Mouse (Mus musculus) monocyte, adult 5-6 weeks (primary cell): ENCODE measurements around the gene Plekhd1. TPM values are rescaled to one million over a fixed set of nuclear protein-coding genes. Genes with fewer than 3 reads are reported as not detected.

Experiments used
- ATAC-seq: fragments of 153-309, 156-312 bp; replicated peaks from 2 replicates; pipeline ENCODE4 v1.8.0; 2017; ENCODE audit warnings: mild to moderate bottlenecking; ENCODE audit not compliant: low TSS enrichment, insufficient number of reproducible peaks, severe bottlenecking, poor library complexity, low FRiP score
- total RNA-seq: library from RNA; stranded (forward); fragments of 200-1000, 200-491, 200-594 nt; gene quantifications from 3 replicates; pipeline ENCODE4 v1.2.3, GENCODE M21; 2017

Gene Plekhd1
- not detected in 3 replicates for total RNA-seq

DNA sequence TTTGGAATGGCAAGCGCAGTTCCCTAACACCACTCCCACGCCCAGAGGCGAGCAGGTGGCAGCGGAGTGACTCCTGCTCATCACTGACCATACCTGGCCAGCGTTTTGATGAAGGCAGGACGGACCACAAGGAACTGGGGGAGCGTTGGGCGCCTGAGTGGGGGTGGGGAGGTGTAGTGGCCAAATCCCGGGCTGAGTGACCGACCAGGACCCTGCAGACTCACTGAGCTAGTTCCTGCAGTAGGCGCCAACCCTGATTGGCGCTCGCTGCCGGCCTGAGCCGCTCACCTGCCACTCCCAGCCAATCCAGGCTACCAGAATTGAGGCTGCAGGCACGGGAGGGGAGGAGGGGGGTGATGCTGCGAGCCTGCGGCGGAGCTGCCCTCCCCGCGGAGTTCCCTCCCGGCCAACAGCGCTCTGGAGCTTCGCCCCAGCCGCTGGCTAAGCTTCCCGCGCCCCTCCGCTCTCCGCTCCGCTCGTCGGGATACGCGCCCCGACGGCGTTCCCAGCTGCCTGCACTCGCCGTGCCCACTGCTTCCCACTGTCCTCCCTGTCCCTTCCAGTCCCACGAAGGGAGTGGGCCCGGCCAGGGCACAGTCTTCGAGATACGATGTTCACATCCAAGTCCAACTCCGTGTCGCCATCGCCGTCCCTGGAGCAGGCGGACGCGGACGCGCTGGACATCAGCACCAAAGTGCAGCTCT, at the start of gene Plekhd1:
Plekhd1 (plus strand) TSS at position 323 of the 704 bp plus-strand sequence.
- ATAC-seq: no peak

DNA sequence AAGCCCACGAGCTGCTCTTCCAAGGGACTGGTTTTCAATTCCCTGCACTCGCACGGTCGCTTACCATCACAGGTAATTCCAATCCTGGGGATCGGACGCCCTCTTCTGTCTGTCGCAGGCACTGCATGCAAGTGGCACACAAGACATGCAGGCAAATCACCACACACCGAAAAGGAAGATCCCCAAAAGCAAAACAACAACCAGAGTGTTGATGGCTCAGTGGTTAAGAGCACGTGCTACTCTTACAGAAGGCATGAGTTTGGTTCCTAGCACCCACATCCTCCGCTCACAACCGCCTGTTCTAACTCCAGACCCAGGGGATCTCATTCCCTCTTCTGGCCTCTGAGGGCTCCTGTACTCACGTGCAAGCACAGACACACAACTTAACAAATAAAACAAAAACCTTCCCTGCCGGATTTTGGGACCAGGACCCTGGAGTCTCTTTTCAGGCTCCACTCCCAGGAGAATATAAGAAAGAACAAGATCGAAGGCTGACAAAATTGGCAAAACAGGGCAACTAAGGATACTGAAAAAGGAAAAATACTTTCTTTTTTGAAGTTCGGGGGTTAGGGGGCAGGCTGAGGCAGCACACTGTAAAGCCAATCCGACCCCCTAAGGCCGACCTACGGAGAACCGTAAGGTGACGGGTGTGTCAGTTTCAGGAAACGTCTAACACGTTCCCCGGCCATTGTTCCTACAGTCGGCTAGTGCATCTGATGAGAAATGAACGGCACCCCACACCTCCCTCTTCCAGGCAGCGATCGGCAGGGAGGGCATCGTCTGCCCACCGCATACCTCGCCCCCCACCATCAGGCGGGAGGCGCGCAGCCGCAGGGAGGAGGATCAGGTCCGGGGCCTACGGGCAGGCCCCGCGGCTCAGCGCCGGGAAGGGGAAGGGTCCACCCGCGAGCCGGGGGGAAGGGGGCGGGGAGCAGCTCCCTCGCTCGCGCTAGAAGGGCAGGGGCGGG, 49.4 kb upstream of the Plekhd1 start:
- no peak; the same call in 1 of the 2 replicates for ATAC-seq

DNA sequence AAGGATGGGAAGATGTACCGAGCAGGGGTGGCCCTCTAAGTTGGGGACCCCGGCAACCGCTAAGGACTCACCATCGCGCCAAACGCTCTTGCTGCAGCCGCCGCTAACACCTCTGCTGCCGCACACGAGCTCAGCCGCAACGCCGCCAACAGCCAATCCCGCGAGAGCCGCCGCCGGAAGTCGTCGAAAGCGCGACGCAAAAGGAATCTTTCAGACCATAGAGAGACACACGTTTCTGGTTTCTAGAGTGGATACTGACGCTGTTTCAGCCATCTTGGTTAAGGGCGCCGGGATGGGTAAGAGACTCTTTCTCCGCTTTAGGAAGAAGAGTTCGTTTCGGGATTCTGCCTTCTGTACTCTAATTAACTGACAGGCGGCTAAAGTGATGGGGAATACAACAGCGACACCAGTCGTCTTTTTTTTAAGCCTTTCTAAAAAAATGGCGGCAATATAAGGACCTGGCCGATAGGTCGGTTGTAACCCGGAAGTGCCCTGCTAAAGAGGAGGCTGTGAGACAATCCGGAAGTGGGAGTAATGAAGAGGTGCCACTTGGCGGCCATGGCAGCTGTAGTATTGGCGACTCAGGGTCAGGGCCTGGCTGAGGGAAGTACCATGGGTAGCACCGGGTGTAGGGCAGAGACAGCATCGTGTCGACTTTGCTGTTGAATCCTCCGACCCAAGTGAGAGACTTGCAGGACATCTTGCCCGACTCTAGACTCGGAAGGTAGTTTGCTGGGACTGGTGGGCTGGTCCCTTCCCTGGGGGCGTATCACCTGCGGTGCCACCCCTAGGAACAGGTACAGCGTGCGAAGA, 48.5 kb upstream of the Plekhd1 start, which contains the start of the genes Slc39a9 and Erh:
Slc39a9 (plus strand) TSS at position 191 of the 813 bp plus-strand sequence.
Erh (minus strand) TSS at position 649 of the 813 bp plus-strand sequence.
- ATAC-seq: peak; percentile 94

DNA sequence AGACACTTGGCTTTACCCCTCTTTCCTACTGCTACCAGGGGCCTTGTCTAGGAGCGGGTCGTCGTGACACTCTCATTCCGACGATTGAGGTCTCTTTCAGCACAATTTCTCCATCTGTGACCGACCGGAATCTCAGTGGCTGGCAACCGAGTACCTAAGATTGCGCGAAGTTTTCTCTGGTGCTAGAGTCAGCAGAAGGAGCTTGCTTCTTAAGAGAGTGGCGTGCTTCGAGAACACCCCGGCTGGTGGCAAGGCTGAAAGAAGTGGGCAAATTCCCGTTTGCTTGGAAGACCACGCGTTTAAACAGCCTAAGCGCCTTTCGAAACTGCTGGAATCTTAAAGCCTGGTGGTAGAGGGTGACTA, 47.9 kb upstream of the Plekhd1 start:
- no peak for ATAC-seq

DNA sequence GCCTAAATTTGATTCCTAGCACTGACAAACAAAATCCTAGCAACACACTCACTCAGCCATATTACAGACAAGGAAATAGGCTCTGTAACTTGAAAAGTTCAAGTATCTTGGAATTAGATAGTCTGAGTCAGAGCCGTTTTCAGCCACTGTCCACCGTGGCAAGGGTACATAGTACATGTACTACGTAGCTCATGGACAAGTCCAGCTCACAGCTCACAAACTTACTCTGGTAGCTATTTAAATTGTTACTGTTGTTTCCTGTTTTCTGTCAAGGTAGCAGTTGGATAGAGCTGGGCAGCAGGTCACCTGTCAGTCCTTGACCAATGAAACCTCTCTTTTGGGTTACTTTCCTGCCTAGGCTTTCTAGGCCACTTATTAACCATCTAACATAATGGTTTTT, 46.0 kb upstream of the Plekhd1 start:
- no peak for ATAC-seq

DNA sequence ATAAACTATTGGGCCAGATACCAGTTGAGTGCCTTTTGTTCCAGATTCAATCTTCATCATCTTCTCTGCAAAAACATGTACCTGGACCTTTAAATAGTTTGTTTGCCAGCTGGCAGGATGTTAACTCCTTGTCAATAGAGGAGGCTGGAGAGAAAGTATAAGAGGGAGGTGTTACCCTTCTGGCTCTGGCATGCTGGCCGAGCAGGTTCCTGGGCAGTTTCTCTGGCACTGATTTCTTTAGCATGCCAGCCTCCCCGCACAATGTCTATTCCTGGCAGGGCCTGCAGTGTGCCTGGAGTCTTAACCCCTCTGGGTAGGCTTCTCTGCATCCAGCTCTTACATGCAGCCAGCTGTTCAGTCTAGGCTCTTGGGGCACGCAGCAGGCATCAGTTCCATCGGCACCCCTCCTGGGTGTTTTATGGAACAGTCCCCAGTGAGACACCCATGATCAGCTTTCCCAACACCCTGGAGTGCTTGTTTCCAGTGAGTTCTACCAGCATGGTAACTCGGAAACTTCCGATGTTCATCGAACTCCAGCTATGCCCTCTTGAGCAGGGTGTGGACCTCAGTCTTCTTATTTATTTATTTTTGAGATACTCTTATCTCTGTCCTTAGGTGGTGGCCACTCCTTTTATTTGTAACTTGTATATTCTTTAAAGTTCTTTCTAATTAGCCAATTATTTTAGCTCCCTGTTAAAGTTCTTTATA, 38.3 kb upstream of the Plekhd1 start:
- ATAC-seq: no peak

DNA sequence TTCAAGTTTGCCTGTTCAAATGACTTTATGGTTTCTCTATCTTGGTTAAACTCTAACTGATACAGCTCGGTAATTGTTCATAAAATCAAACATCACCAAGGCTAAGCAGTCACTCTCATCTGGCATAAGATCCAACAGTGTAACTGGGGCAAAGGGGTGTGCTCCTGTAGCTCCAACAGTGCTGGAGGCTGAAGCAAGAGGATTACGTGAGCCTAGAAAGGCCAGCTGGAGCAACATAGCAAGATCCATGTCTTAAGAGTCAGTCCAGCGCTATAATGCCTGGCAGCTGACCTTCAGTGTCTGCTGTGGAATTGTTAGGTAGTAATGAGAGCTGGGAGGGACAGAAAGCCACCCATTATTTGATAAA, 37.7 kb upstream of the Plekhd1 start:
- no peak for ATAC-seq

DNA sequence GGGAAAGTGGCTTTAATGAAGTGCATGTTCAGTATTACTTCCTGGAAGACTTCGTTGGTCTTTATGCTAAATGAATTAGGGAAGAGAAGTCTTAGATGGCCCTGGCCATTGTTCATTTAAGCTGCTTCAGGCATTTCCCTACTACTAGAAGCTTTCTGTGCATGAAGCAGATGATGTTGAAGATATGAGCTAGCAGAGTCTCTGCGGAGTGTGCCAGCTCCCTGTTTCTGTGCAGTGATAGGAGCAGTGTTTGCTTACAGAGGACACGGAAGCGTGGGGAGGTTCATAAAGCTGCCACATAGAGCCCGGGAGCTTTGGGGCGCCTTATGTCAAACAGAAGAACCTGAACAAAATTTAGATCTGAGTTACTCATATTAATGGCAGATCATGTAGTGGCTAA, 33.7 kb upstream of the Plekhd1 start:
- ATAC-seq: no peak

DNA sequence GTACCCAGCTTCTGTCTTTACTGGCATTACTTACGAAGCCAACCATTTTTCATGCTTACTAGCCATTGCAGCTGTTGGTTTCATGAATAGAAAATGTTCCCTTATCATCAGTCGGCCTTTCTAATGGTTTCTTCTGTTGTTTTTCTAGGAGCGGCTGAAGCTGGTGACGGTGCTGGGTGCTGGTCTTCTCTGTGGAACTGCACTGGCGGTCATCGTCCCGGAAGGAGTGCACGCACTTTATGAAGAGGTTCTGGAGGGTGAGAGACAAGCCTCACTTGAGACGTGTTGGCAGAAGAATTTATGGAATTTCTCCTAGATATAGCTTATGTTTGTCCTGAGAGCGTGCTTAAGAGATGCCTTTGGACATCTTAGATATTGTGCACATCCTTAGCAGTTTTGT, 30.1 kb upstream of the Plekhd1 start:
- no peak for ATAC-seq

DNA sequence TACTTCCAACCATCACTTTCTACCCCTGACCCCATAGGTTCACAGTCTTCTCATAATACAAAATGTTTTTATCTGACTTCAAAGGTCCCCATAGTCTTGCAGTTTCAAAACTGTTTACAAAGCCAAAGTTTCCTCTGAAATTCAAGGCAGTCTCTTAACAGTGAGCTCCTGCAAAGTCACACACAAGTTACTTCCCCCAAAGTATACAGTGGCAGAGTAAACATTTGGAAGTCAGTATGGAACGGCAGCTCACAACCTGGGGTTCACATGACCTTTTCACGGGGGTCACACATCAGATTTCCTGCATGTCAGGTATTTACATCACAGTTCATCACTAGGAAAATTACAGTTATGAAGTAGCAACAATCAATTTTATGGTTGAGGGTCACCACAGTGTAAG, 28.5 kb upstream of the Plekhd1 start:
- no peak for ATAC-seq

DNA sequence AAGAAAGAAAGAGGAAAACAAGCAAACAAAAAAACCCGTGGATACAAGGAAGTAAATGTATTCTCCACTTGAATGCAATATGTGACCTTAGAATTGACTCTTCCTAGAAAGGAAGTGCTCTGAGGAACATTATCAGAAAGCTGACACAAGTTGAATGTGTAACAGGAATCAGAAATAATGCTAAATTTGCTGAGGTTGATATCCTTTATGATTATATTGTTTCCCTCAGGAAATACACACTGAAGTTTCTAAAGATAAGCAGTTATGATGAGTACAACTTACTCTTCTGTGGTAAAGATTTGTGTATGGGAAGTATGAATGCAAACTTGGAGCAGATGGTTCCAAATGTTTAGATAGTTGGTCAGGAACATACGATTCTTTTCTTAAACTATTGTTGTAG, 24.0 kb upstream of the Plekhd1 start:
- no peak for ATAC-seq

DNA sequence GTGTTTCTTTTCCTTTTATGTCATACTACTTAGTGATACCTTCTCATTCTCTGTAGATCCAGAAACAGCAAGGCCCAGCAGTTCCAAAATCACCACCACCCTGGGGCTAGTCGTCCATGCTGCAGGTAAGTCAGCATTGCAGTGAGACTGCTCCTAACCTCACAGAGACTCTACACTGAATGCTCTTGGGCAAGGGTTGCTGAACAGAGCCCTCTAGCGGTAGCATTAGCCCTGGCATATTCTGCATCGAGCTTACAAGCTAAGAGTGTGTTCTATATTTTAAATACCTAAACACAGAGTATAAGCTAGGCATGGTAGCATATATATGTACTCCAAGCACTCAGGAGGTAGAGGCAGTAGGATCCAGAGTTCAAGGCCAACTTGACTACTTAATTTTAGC, 19.2 kb upstream of the Plekhd1 start:
- no peak for ATAC-seq

DNA sequence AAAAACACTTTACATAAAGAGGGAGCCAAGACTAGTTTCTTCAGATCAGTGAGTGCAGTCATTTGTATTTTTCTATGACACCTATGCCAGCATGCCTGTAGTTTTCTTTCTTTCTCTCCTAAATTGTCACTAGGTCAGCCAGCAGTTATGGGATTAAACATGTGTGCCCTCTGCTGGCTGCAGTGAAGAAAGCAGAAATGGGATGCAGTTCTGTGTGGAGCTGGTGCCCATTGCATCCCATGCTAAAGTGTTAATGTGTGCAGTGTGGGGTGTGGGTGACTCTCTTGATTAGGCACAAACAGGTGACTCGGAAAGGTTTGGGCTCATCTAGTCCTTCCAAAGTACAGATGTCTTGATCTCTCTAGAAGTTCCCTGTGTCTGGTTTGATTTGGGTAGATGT, 11.1 kb upstream of the Plekhd1 start:
- no peak for ATAC-seq

DNA sequence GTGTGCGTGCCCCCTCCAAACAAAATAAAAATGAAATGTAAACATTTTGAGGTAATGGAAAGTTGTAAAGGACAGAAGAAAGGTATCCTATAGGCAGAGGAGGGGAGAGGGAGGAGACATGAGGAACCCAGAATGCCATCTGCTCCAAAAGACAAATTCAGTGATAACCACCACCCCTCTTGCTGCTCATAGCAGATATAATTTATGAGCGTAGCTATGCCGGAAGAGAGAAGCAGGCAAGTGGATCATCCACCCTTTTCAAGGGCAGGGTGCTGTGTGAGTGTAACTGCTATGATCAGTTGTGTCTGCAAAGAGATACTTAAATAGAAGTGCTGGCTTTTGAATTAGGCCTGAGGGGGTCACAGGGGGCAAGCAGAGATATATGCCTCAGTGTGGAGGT, 8.8 kb upstream of the Plekhd1 start:
- no peak for ATAC-seq

DNA sequence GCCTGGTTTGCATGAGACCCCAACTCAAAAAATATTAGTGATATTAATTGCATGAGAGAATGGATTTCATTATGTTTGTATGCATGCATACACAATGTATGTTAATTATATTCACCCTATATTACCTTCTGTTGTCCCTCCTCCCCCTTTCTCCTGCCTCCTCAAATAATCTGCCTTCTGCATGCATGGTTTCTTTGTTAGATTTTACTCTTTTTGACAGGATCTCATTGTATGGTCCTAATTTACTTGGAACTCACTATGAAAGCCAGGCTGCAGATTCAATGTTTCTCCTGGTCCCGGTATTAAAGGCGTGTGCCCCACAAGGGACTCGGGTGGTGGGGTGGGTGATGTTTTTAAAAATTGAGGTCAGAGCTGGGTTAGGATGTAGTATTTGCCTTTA, 8.1 kb upstream of the Plekhd1 start:
- no peak for ATAC-seq

DNA sequence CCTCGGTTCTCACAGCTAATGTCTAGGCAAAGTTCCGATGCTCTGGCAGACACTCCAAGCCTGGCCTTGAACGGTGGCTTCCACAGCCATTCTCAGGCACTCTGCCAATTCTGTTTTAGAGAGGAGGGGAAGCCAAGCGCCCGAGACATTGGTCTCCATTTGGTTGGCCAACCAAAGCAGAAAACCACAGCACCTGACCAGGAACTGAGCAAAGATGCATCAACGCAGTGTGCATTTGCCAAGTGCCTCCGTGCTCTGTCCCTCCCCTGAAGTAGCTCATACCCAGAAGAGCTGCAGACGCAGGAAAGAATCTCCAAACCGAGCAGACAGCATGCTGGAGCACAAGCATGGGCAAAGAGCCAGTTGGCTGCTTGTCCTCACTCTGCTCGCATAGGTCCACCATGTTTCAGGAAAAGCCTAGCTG, 4.6 kb upstream of the Plekhd1 start:
- no peak for ATAC-seq

DNA sequence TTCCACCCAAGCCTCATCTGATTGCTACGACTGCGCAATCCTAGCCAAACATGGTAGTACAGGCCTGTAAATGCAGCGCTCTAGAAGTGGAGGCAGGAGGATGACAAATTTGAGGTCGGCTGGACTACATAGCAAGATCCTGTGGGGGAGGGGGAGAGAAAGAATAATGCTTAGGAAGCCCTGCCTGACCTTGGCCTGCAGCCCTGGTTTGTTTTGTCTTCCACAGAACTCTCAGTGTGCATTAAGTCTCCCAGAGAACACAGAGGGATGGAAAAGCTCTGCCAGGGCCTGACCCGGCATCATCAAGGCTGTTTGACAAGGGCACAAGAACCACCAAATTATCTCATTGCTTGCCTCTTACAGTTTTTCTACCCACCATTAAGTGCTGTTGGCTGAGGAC, 2.7 kb upstream of the Plekhd1 start:
- ATAC-seq: no peak

DNA sequence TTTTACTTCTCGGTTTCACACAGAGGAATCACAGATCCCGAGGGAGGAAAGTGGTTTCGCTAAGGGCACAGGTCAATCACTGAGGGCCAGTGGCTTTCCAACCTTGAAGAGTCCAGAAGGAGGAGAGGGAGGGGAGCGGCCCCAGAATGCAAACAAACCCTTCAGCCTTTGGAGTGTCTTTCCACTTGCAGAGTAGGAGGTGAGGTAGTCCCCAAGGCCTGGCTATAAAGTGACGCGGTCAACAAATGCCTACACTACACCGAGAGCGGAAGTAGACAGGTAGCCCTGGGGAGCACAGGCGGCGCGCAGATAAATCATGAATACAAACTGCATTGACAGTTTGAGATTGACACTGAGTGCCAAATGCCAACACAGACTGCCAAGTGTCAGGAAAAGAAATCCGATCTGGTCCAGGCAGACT, 710 bp upstream of the Plekhd1 start:
- ATAC-seq: no peak

DNA sequence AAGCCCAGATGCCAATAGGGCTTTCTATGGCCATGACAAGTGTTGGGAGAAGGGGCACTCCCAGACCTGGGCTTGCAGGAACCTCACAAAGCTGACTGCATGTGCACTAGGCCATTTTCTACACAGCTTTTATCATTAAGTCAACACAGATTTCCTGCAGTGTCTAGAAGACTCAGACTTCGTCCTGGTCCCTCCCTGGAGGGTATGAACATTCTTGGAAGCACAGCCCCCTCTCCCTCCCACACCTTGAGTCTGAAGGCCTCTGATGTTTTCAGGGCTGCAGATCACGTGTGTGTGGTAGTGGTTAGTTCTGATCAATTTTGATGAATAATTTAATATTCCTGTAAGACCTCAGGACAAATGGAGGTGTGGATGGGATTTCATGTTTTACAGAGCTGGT, 1.3 kb downstream of the Plekhd1 start:
- no peak for ATAC-seq
